Mouse (Mus musculus) hindbrain, embryonic 13.5 days (tissue): ENCODE measurements around the gene Agbl4. TPM values are rescaled to one million over a fixed set of nuclear protein-coding genes. Genes with fewer than 3 reads are reported as not detected.

Source experiments
- ATAC-seq: fragments of 200-750 bp; cut with Nextera tagmentation; 2 replicates; pipeline ENCODE4 v1.8.0; 2017; ENCODE audit warnings: moderate TSS enrichment; ENCODE audit not compliant: low FRiP score
- H3K27ac ChIP-seq: fragments of 300-500 bp; sonication (generic); 2 replicates; pipeline ENCODE4 v1.5.1; 2015; ENCODE audit warnings: inconsistent platforms, mild to moderate bottlenecking, moderate library complexity
- H3K27me3 ChIP-seq: fragments of 300-500 bp; sonication (generic); 2 replicates; pipeline ENCODE4 v1.6.1; 2015; ENCODE audit warnings: mild to moderate bottlenecking, inconsistent platforms
- H3K36me3 ChIP-seq: fragments of 300-500 bp; sonication (generic); 2 replicates; pipeline ENCODE4 v1.6.1; 2015; ENCODE audit warnings: mild to moderate bottlenecking, inconsistent platforms
- H3K4me1 ChIP-seq: fragments of 300-500 bp; sonication (generic); replicated peaks from 2 replicates; pipeline ENCODE4 v1.6.1; 2015; ENCODE audit warnings: inconsistent platforms
- H3K4me2 ChIP-seq: fragments of 300-500 bp; sonication (generic); 2 replicates; pipeline ENCODE4 v1.6.1; 2015; ENCODE audit warnings: inconsistent platforms, mild to moderate bottlenecking, moderate library complexity
- H3K4me3 ChIP-seq: fragments of 300-500 bp; sonication (generic); 2 replicates; pipeline ENCODE4 v1.5.1; 2015; ENCODE audit warnings: mild to moderate bottlenecking, inconsistent platforms
- H3K9ac ChIP-seq: fragments of 300-500 bp; sonication (generic); 2 replicates; pipeline ENCODE4 v1.6.1; 2015; ENCODE audit warnings: mild to moderate bottlenecking, inconsistent platforms
- H3K9me3 ChIP-seq: fragments of 300-500 bp; sonication (generic); 2 replicates; pipeline ENCODE4 v1.6.1; 2016; ENCODE audit warnings: inconsistent platforms
- WGBS: fragments of 180-500 bp; shearing (Covaris S2); methylation state at CpG from one replicate; pipeline ENCODE4 v1.1.7; 2015; 5-methylcytosine and 5-hydroxymethylcytosine counted together
- polyA plus RNA-seq: library from polyadenylated mRNA; unstranded; fragments of >200 nt; fragmentation: Nextera tagmentation; extraction: Ambion mirVana; gene quantifications from 2 replicates; pipeline ENCODE4 v1.2.1, GENCODE M21; 2015

Gene Agbl4
- polyA plus RNA-seq, 1 experiment from 2014 or later: 1.4 TPM

DNA sequence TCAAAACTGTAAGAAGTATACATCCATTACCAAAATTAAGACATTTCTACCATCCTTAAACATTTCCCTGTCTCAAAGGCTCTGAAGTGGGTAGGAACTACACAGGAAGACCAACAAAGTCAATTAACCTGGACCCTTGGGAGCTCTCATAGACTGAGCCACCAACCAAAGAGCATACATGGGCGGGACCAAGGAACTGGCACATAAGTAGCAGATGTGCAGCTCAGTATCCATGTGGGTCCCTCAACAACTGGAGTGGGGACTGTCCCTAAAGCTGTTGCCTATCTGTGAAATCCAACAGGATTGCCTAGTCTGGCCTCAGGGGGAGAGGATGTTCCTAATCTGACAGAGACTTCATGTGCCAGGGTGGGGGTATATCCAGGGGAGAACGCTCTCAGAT lies 265.5 kb downstream of the Agbl4 start:
- Histone ChIP-seq H3K4me3 (no peak overlapping the region), H3K4me1 (no peaks in the 10 kb centered on the region), H3K9me3 (no peaks in the 10 kb centered on the region), H3K36me3 (no peaks in the 10 kb centered on the region), H3K27me3 (no peaks in the 10 kb centered on the region), H3K27ac (no peak overlapping the region), H3K9ac (no peak overlapping the region), H3K4me2 (no peak overlapping the region)
- 82% methylated on average over 2 of the region's 2 CpGs for WGBS
- no peak for ATAC-seq

DNA sequence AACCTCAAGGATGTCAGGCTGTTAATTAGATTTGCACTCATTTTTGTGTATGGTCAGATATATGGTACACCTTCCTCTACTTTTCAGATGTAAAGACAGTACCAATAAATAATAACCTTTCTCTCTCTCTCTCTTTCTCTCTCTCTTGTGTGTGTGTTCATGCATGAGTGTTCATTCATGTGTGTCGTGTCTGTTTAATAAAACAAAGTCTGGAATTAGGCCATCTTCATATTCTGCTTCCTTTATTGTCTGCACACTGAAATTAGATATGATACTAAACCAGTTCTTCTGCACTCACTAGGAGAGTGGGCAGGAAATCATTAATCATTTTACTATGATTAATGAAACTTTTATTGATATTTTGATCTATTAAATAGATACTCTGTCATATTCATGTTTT lies 276.7 kb downstream of the Agbl4 start:
- H3K4me3 ChIP-seq: no peak overlapping the region
- H3K27me3 ChIP-seq: no peaks in the 10 kb centered on the region
- H3K27ac ChIP-seq: no peak overlapping the region
- H3K9me3 ChIP-seq: no peaks in the 10 kb centered on the region
- H3K36me3 ChIP-seq: no peaks in the 10 kb centered on the region
- no peak for ATAC-seq
- H3K4me1 ChIP-seq: no peaks in the 10 kb centered on the region
- no peak overlapping the region for H3K4me2 ChIP-seq
- WGBS: 70% methylated on average over 1 of the region's 1 CpGs
- no peak overlapping the region for H3K9ac ChIP-seq

DNA sequence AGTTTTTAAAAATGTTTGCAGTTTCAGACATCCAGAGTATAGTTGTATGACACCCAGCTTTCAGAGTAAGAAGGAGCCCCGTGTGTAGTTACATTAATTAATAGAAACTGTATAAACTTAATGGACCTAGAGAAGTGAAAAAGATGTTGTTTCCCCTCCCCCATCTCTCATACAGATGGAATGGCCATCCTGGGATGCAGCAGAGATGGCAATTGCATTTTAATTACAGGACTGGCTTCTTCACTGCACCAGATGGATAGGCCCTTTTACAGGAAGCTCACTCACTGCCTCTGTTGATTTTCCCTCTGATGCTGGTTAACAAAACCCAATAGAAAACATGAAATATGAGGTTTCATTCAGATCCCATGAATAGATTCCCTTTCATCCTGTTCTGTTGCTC lies 337.7 kb downstream of the Agbl4 start:
- peak; percentile 68; the same call in 1 of the 2 replicates for ATAC-seq
- no peak overlapping the region for H3K4me2 ChIP-seq
- H3K9ac ChIP-seq: no peak overlapping the region
- H3K36me3 ChIP-seq: no peaks in the 10 kb centered on the region
- H3K27ac ChIP-seq: no peak overlapping the region
- no peaks in the 10 kb centered on the region for H3K27me3 ChIP-seq
- H3K4me1 ChIP-seq: no peaks in the 10 kb centered on the region
- H3K9me3 ChIP-seq: no peaks in the 10 kb centered on the region
- 58% methylated on average over 1 of the region's 1 CpGs for WGBS
- H3K4me3 ChIP-seq: no peak overlapping the region

DNA sequence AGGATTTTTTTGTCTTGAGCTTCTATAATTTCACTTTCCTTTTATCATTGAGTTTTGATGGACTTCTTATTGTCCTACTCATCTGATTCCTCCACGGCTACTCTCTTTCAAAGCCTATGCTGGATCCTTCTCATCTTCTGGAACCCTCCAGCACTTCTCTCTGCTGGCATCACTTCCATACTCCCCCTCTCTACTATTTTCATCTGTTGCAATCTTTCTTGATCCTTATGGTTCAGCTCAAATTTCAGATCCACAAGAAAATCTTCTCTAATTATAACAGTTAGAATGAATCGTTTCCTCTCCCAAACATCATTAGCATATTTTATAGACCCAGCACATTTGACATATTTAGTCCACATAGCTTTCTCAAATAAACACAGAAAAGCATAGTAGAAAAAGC lies 360.5 kb downstream of the Agbl4 start:
- no peak for ATAC-seq
- Histone ChIP-seq H3K4me2 (no peak overlapping the region), H3K9ac (no peak overlapping the region), H3K4me1 (no peaks in the 10 kb centered on the region), H3K27ac (no peak overlapping the region), H3K4me3 (no peak overlapping the region), H3K9me3 (no peaks in the 10 kb centered on the region), H3K27me3 (no peaks in the 10 kb centered on the region), H3K36me3 (no peaks in the 10 kb centered on the region)
- WGBS: 90% methylated on average over 2 of the region's 2 CpGs

DNA sequence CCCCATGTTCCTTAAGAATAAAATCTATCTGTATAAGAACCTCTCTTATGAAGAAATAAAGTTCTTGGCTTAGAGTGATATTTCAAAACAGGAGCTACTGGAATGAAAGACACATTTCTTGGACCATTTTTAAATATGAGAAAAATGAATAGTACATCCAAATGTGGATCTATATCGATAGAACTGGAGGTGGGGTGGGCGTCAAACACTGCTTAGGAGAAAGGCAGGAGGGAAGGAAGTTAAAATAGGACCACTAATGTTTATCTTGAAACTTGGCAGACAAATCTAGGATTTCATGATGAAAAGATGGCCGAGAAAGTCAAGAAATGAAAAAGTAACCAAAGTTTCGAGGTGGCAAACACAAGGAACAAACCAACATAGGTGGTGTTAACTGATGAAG lies 391.1 kb downstream of the Agbl4 start:
- Histone ChIP-seq H3K36me3 (no peaks in the 10 kb centered on the region), H3K4me2 (no peak overlapping the region), H3K4me1 (no peaks in the 10 kb centered on the region), H3K9ac (no peak overlapping the region), H3K27ac (no peak overlapping the region), H3K9me3 (no peaks in the 10 kb centered on the region), H3K27me3 (no peaks in the 10 kb centered on the region), H3K4me3 (no peak overlapping the region)
- ATAC-seq: no peak
- 87% methylated on average over 4 of the region's 4 CpGs for WGBS

DNA sequence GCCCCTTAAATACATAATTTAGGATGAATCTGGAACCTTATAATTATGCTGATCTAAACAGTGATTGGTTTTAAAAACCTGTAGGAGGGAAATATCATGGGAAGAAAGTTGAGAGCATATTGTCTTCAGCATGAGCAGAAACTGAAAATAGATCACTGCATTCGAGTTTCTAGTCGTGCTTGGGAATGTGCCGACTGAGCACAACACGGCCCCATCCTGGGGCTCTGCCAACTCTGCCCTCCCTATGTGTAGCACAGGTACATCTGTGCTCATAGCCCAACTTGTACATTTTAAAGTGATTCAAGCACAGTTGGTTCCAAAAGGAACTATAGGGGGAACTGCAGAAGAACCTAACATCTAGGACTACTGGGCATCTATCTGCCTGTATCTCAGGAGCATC lies 402.4 kb downstream of the Agbl4 start:
- Histone ChIP-seq H3K36me3 (no peaks in the 10 kb centered on the region), H3K4me2 (no peak overlapping the region), H3K9ac (no peak overlapping the region), H3K4me3 (no peak overlapping the region), H3K9me3 (no peaks in the 10 kb centered on the region), H3K27ac (no peak overlapping the region), H3K4me1 (no peaks in the 10 kb centered on the region), H3K27me3 (no peaks in the 10 kb centered on the region)
- ATAC-seq: no peak
- 76% methylated on average over 4 of the region's 4 CpGs for WGBS

DNA sequence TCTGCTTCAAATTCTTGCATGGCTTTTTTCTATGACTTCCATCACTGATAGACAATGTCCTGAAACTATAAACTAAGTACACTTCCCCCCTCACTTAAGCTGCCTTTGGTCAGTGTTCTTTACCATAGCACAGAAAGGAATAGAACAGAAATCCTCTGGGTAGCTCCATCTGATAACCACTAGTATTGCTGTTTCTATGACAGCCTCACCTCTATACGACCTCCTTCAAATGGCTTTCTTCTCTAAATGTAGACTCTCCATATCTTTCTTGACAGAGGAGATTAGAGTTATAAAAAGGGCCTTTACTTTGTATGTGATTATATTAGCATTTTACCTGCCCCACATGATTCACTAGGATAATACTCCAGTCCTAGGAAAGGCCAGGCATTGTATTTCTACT lies 413.5 kb downstream of the Agbl4 start:
- no peak for ATAC-seq
- Histone ChIP-seq H3K27me3 (no peaks in the 10 kb centered on the region), H3K36me3 (no peaks in the 10 kb centered on the region), H3K4me1 (no peaks in the 10 kb centered on the region), H3K9me3 (no peaks in the 10 kb centered on the region), H3K4me3 (no peak overlapping the region), H3K27ac (no peak overlapping the region), H3K4me2 (no peak overlapping the region), H3K9ac (no peak overlapping the region)
- 88% methylated on average over 1 of the region's 1 CpGs for WGBS

DNA sequence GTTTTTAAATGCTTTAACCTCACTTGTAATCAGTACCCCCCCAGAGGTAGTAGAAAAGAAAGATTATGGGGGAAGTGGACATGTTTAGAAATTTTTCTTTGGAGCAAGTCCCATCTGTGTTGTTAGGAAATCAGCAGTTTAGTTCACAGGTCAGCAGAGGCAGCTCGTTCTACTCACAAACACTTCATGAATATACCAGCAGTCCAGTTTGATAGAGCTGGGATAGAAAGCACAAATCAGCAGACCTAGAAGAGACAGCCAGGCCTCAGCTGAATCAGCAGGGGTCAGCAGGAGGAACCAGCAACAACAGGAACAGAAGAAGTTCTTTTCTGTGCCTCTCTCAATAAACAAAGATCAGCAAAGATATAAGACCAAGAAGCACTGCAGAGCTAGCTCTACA lies 435.3 kb downstream of the Agbl4 start:
- WGBS: 69% methylated on average over 1 of the region's 1 CpGs

DNA sequence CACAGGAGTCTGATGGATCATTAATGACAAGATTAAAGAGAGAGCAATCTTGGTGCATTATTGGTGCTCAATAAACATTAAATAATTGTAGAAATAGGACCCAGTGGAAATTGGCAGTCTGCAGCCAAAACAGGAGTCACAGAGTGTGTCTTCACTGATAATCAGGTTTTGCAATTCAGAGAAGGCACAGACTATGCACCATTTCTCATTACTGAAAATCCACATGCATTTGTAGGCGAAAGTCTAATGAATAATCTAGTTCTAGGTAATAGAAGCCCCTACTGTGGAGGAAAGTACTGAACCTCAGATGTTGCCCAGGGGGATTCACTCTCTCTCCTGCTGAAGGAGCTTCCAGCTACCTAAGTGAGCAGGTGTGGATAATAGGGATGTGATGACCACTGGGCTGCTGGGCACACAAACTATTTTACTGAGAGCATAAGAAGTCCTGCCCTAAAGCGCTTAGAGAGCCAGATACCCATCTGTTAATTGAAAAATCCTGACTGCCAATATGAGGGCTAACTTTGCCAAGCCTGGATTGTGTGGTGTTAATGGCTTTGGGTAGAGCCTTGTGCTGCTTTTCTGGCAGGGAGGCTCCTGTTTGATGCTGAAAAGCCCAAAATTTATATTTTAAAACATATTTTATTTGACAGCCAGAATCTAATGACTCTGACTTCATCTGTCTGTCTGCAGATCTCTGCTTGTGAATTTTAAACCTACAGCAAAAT lies 482.4 kb downstream of the Agbl4 start:
- H3K36me3 ChIP-seq: no peaks in the 10 kb centered on the region
- H3K4me2 ChIP-seq: no peak overlapping the region
- peaks cover 3% of the 10 kb centered on the region; the same call in 1 of the 2 replicates for H3K4me1 ChIP-seq
- H3K9me3 ChIP-seq: no peaks in the 10 kb centered on the region
- no peak overlapping the region for H3K4me3 ChIP-seq
- no peak overlapping the region for H3K9ac ChIP-seq
- WGBS: 80% methylated on average over 2 of the region's 2 CpGs
- 0 out of 2 replicates have a peak, but pooled peaks have one; percentile 43 for ATAC-seq
- no peak overlapping the region for H3K27ac ChIP-seq
- no peaks in the 10 kb centered on the region for H3K27me3 ChIP-seq

More for the DNA sequence above, 435.3 kb downstream of the Agbl4 start:
- Histone ChIP-seq H3K9me3 (no peaks in the 10 kb centered on the region), H3K4me2 (no peak overlapping the region), H3K9ac (no peak overlapping the region), H3K36me3 (no peaks in the 10 kb centered on the region), H3K4me3 (no peak overlapping the region), H3K27ac (no peak overlapping the region), H3K27me3 (no peaks in the 10 kb centered on the region), H3K4me1 (no peaks in the 10 kb centered on the region)
- ATAC-seq: no peak

DNA sequence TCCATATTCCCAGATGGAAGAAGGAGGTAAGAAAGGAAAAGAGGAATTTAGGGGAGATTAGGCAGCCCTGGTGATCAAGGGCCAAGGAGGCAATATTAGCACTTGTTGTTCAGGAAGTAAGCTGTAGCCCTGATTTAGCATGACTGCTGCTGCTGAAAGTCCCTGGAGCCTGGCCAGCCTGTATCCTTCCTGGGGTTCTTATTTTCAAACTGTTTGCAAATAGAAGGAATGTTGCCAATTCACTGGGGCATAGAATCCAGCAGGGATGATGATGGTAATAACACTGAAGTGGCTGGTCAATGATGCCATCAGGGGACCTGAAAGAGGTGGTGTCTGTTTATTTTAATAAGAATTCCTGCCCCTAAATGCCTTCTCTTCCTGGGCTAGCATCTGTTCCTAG lies 518.6 kb downstream of the Agbl4 start:
- Histone ChIP-seq H3K4me1 (no peaks in the 10 kb centered on the region), H3K9ac (no peak overlapping the region), H3K4me2 (no peak overlapping the region), H3K27me3 (no peaks in the 10 kb centered on the region), H3K36me3 (no peaks in the 10 kb centered on the region), H3K27ac (no peak overlapping the region), H3K9me3 (no peaks in the 10 kb centered on the region), H3K4me3 (no peak overlapping the region)
- no peak for ATAC-seq

DNA sequence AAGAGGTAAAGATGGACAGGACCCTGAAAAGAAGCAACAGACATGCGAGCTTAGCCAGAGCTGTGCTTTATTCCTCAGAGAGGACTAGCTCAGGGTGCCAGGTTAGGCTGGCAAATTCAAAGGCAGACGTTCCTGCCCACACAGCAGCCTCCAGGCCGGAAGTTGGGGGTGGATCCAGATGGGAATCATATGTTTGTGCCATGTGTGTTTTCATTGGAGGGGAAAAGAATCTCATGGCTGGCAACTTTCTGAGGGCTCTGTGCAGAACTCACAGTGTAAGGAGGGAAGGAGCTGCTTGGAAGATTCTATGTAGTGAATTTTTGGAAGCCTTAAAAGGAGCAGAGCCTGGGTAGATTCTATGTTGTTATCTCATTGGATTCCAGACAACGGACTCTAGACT lies 519.1 kb downstream of the Agbl4 start:
- Histone ChIP-seq H3K4me3 (no peak overlapping the region), H3K27me3 (no peaks in the 10 kb centered on the region), H3K27ac (no peak overlapping the region), H3K4me1 (no peaks in the 10 kb centered on the region), H3K9me3 (no peaks in the 10 kb centered on the region), H3K36me3 (no peaks in the 10 kb centered on the region), H3K4me2 (no peak overlapping the region), H3K9ac (no peak overlapping the region)
- no peak for ATAC-seq
- 68% methylated on average over 4 of the region's 4 CpGs for WGBS

DNA sequence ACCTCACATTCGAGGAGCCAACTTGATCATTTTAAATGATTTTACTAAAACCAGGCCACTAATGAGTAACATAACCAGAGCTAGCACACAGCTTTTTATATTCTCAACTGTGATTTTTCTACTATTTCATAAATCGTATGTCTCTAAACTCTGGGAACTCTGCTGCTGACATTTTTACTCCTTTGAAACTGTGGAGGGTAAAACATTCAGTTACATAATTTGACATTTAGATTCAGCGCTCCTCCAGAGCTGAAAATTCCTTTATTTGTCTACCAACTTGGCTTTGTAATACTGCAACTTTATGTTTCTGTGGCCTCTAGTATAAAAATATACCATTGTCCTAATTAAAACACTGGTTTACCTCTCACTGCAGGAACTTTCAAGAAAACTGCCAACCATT lies 523.6 kb downstream of the Agbl4 start:
- 92% methylated on average over 3 of the region's 3 CpGs for WGBS

DNA sequence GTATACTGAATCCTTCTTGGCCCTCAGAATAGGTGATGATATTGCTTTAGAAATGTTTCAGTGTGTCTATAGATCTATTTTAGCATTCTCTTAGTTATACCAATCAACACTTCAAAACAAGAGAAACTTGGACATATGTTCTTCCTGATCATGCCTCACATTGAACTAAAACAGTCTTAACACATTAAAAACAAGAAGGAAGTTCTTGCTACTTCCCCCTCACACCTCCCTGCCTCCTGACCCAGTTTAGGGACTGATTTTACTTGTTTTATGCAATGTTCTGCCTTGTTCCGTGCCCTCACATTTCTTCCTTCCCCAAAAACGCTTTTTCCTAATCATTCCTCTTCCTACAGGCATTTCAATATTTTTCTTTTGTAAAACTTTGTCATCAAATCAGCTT lies 604.2 kb downstream of the Agbl4 start:
- no peaks in the 10 kb centered on the region for H3K36me3 ChIP-seq
- H3K27me3 ChIP-seq: no peaks in the 10 kb centered on the region
- WGBS: 94% methylated on average over 2 of the region's 2 CpGs
- no peak overlapping the region for H3K4me3 ChIP-seq
- no peak overlapping the region for H3K4me2 ChIP-seq
- H3K9ac ChIP-seq: no peak overlapping the region
- ATAC-seq: no peak
- no peak overlapping the region for H3K27ac ChIP-seq
- H3K4me1 ChIP-seq: no peaks in the 10 kb centered on the region
- H3K9me3 ChIP-seq: no peaks in the 10 kb centered on the region

More for the DNA sequence above, 523.6 kb downstream of the Agbl4 start:
- Histone ChIP-seq H3K9ac (no peak overlapping the region), H3K4me2 (no peak overlapping the region), H3K4me1 (no peaks in the 10 kb centered on the region), H3K27me3 (no peaks in the 10 kb centered on the region), H3K9me3 (no peaks in the 10 kb centered on the region), H3K27ac (no peak overlapping the region), H3K36me3 (no peaks in the 10 kb centered on the region), H3K4me3 (no peak overlapping the region)
- no peak for ATAC-seq
